11 mouse cellular contexts compared by ENCODE assay signal in genomic region chr8:18287536-18288237, GRCm38 (mm10).
DNase-seq lines count a peak whose midpoint lies in the region; ATAC-seq and TF ChIP-seq lines count a peak whose summit lies in the region.
"Had no signal": no experiment of that assay in that cellular context is flagged by ENCODE, and none has a peak within 500 bp of the region (broad histone marks: within the 10 kb centered on the region; RNA-seq: fewer than 3 reads in every experiment).

No protein-coding gene starts in this region.

- H3K4me1 ChIP-seq in hindbrain, embryonic 13.5 days (replicated peaks), result 0 out of 2 replicates have a peak, but pooled peaks cover 3% of the 10 kb centered on the region
- no peaks in the 10 kb centered on the region for H3K4me1 ChIP-seq in hindbrain, embryonic 11.5 days (replicated peaks; ENCODE audit: control insufficient read depth, insufficient read depth, low read length)
- no peaks in the 10 kb centered on the region for H3K4me1 ChIP-seq in limb, embryonic 14.5 days (ENCODE audit: control insufficient read depth, insufficient read depth, low read length)
- peaks cover 3% of the 10 kb centered on the region; the same call in 1 of the 2 replicates for H3K4me1 ChIP-seq in limb, embryonic 10.5 days
- H3K4me1 ChIP-seq in forebrain, embryonic 16.5 days (replicated peaks; ENCODE audit: control insufficient read depth, insufficient read depth, low read length), result peaks cover 4% of the 10 kb centered on the region; the same call in 1 of the 2 replicates

- no peaks in the 10 kb centered on the region for H3K27me3 ChIP-seq in hindbrain, embryonic 13.5 days
- H3K27me3 ChIP-seq in hindbrain, embryonic 11.5 days (ENCODE audit: control insufficient read depth, insufficient read depth, low read length), result no peaks in the 10 kb centered on the region
- H3K27me3 ChIP-seq in limb, embryonic 14.5 days (ENCODE audit: control insufficient read depth, insufficient read depth, low read length), result no peaks in the 10 kb centered on the region
- H3K27me3 ChIP-seq in limb, embryonic 10.5 days (ENCODE audit: low read depth, poor library complexity, severe bottlenecking), result no peaks in the 10 kb centered on the region
- no peaks in the 10 kb centered on the region for H3K27me3 ChIP-seq in forebrain, embryonic 16.5 days (replicated peaks; ENCODE audit: control insufficient read depth, insufficient read depth, low read length)
- H3K27me3 ChIP-seq: CH12.LX had no signal

- H3K9ac ChIP-seq in hindbrain, embryonic 13.5 days, result no peak overlapping the region
- no peak overlapping the region for H3K9ac ChIP-seq in hindbrain, embryonic 11.5 days (ENCODE audit: low read depth, low read length)
- no peak overlapping the region for H3K9ac ChIP-seq in limb, embryonic 14.5 days (ENCODE audit: low read depth, low read length, severe bottlenecking)
- no peak overlapping the region for H3K9ac ChIP-seq in forebrain, embryonic 16.5 days (replicated peaks; ENCODE audit: low read depth, low read length)

- TF ChIP-seq POLR2A in limb, embryonic 14.5 days (IDR thresholded peaks at IDR 0.05; ENCODE audit: borderline replicate concordance, extremely low read depth, insufficient read depth, insufficient read length), result no peak

- 67% methylated on average over 8 of the region's 8 CpGs for WGBS in hindbrain, embryonic 13.5 days
- WGBS in hindbrain, embryonic 11.5 days, result 84% methylated on average over 8 of the region's 8 CpGs
- WGBS in limb, embryonic 14.5 days, result 38% methylated on average over 8 of the region's 8 CpGs
- WGBS in limb, embryonic 10.5 days, result 69% methylated on average over 8 of the region's 8 CpGs
- 52% methylated on average over 8 of the region's 8 CpGs for WGBS in forebrain, embryonic 16.5 days

- no peak for DNase-seq in hindbrain, embryonic 11.5 days (ENCODE audit: low spot score)
- peak; percentile 15 for DNase-seq in limb, embryonic 14.5 days (ENCODE audit: low spot score)
- DNase-seq in limb, embryonic 10.5 days (ENCODE audit: low spot score), result no peak
- peak; percentile 5 for DNase-seq in layer of hippocampus, adult 9-11 months
- no peak for DNase-seq in liver
- DNase-seq: adrenal gland, adult 8-10 months; heart, postnatal 10 days; kidney, adult 11 months had no signal

- H3K4me2 ChIP-seq in hindbrain, embryonic 13.5 days, result no peak overlapping the region
- no peak overlapping the region for H3K4me2 ChIP-seq in hindbrain, embryonic 11.5 days (replicated peaks; ENCODE audit: low read depth, low read length)
- H3K4me2 ChIP-seq in limb, embryonic 14.5 days (replicated peaks; ENCODE audit: low read depth, low read length, severe bottlenecking), result no peak overlapping the region
- H3K4me2 ChIP-seq in forebrain, embryonic 16.5 days (ENCODE audit: low read length), result no peak overlapping the region

- H3K4me3 ChIP-seq in hindbrain, embryonic 13.5 days, result no peak overlapping the region
- no peak overlapping the region for H3K4me3 ChIP-seq in hindbrain, embryonic 11.5 days (ENCODE audit: low read depth, low read length)
- H3K4me3 ChIP-seq in limb, embryonic 14.5 days (replicated peaks; ENCODE audit: low read length), result no peak overlapping the region
- H3K4me3 ChIP-seq in limb, embryonic 10.5 days, result no peak overlapping the region
- H3K4me3 ChIP-seq in forebrain, embryonic 16.5 days (replicated peaks; ENCODE audit: low read length), result no peak overlapping the region

- H3K36me3 ChIP-seq in hindbrain, embryonic 13.5 days, result no peaks in the 10 kb centered on the region
- no peaks in the 10 kb centered on the region for H3K36me3 ChIP-seq in hindbrain, embryonic 11.5 days (ENCODE audit: control insufficient read depth, insufficient read depth, low read length)
- H3K36me3 ChIP-seq in limb, embryonic 14.5 days (ENCODE audit: control insufficient read depth, insufficient read depth, low read length), result no peaks in the 10 kb centered on the region
- no peaks in the 10 kb centered on the region for H3K36me3 ChIP-seq in limb, embryonic 10.5 days
- H3K36me3 ChIP-seq in forebrain, embryonic 16.5 days (ENCODE audit: control insufficient read depth, insufficient read depth), result no peaks in the 10 kb centered on the region

- H3K27ac ChIP-seq in hindbrain, embryonic 13.5 days, result no peak overlapping the region
- H3K27ac ChIP-seq in hindbrain, embryonic 11.5 days (ENCODE audit: low read depth, low read length), result no peak overlapping the region
- H3K27ac ChIP-seq in limb, embryonic 14.5 days (replicated peaks; ENCODE audit: low read depth, low read length), result no peak overlapping the region
- no peak overlapping the region for H3K27ac ChIP-seq in limb, embryonic 10.5 days
- no peak overlapping the region for H3K27ac ChIP-seq in forebrain, embryonic 16.5 days (ENCODE audit: low read length)

- no peaks in the 10 kb centered on the region for H3K9me3 ChIP-seq in hindbrain, embryonic 13.5 days
- H3K9me3 ChIP-seq in hindbrain, embryonic 11.5 days (ENCODE audit: control insufficient read depth, low read length), result no peaks in the 10 kb centered on the region
- no peaks in the 10 kb centered on the region for H3K9me3 ChIP-seq in limb, embryonic 14.5 days (ENCODE audit: control insufficient read depth, low read length)
- H3K9me3 ChIP-seq in limb, embryonic 10.5 days (replicated peaks), result no peaks in the 10 kb centered on the region
- H3K9me3 ChIP-seq in forebrain, embryonic 16.5 days (ENCODE audit: control insufficient read depth, low read length), result no peaks in the 10 kb centered on the region

- 0 out of 2 replicates have a peak, but pooled peaks have one; percentile 49 for ATAC-seq in hindbrain, embryonic 13.5 days (ENCODE audit: low FRiP score)
- ATAC-seq in hindbrain, embryonic 11.5 days (ENCODE audit: low FRiP score), result no peak
- ATAC-seq in limb, embryonic 14.5 days (ENCODE audit: low FRiP score, low read depth), result no peak
- ATAC-seq in forebrain, embryonic 16.5 days, result peak; percentile 80

Comparison
In these comparisons a context has a peak if more than half of its experiments do, and no peak if none do; other contexts are left out.
1. ATAC-seq: peak in hindbrain, embryonic 13.5 days (single experiment) and forebrain, embryonic 16.5 days (single experiment); none in hindbrain, embryonic 11.5 days (single experiment) and limb, embryonic 14.5 days (single experiment).
2. DNase-seq: peak in limb, embryonic 14.5 days (single experiment) and layer of hippocampus, adult 9-11 months (single experiment); none in hindbrain, embryonic 11.5 days (single experiment), limb, embryonic 10.5 days (single experiment) and liver (single experiment).